Mouse (Mus musculus) lung, adult 2 months (tissue): ENCODE results near the gene Dnah14.

Experiments
- CTCF ChIP-seq: fragments of 200-500 bp; IDR thresholded peaks from 2 replicates; pipeline ENCODE4 v1.5.1; 2011; ENCODE audit warnings: mild to moderate bottlenecking, low read length, control low read depth; ENCODE audit not compliant: insufficient read depth
- POLR2A ChIP-seq: fragments of 200-500 bp; IDR thresholded peaks from 2 replicates; pipeline ENCODE4 v1.6.1; 2011; ENCODE audit warnings: low read depth, mild to moderate bottlenecking, control low read depth, low read length, borderline replicate concordance; ENCODE audit errors: extremely low read depth

DNA sequence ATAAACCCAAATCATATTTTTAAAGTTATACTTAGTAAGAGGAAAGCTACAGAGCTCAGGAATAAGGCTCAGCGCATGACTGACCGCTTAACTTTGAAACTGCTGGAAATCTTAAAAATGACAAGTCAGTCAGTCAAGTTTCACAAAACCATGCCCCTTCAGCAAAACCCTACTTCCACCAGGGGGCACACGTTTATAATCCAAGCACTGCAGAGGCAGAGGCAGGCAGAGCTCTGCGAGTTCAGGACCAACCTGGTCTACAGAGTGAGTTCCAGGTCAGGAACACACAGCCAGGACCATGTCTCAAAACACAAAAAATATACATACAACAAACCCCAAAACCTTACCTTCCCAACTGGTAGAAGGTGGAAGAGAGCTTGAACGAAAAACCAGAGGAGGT is 252.0 kb downstream of the Dnah14 start:
- TF ChIP-seq CTCF: peak; percentile 46
- TF ChIP-seq POLR2A: no peak
